Mouse (Mus musculus) heart, postnatal 25 days (tissue): ENCODE data around the gene Ccdc71l. TPM values are rescaled to one million over a fixed set of nuclear protein-coding genes. Genes with fewer than 3 reads are reported as not detected.

Source experiments
- DNase-seq: peaks from one replicate; pipeline ENCODE4 v3.0.0; 2022; ENCODE audit warnings: low spot score
- intact Hi-C: fragments of 180-260 bp; cut with DNase I; formaldehyde crosslinking; loops from one replicate; pipeline ENCODE4 v1.15.1; 2025
- total RNA-seq, 2 experiments: library from RNA; stranded (reverse); gene quantifications; 2 replicates each; pipeline ENCODE4 v1.2.3; 2021

Gene Ccdc71l
- 10 to 100 TPM; 10.3 to 11.4 TPM for total RNA-seq

DNA sequence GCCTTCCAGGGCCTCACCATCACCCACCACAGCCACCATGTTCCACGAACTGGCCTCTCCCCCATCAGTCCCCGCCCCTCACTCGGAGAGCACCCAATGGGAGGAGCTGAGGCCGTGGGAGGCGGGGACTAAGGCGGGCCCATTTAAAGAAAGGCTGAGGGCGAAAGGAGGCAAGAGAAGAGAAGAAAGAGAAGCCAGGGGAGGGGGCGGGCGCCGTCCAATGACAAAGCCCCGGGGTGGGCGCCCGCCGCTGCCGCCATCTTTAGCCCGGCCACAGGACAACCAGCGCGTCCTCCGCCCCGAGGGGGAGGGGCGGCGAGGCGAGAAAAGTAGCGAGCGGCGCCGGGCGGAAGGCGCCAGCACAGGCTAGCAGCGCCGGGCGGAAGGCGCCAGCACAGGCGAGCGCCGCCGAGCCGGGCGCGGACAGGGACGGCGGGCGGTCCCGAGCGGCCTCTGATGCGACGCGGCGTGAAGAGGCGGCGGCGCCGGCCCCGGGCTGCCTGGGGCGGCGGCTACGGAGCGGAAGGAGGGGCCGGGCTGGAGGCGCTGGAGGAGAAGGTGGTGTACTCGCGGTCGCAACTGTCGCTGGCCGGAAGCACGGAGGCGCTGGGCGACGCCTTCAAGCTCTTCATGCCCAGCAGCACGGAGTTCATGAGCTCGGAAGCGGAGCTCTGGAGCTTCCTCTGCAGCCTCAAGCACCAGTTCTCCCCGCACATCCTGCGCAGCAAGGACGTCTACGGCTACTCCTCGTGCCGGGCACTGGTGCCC is at the start of gene Ccdc71l:
Gene Ccdc71l (plus strand): TSS at position 177 of the 768 bp plus-strand sequence.
- DNase-seq, result peak; percentile 71
- intact Hi-C loops, result loop anchor here (1.0 to 10.0 kb wide), 2 partner anchors 86 to 404 kb away; no protein-coding TSS in a partner anchor

DNA sequence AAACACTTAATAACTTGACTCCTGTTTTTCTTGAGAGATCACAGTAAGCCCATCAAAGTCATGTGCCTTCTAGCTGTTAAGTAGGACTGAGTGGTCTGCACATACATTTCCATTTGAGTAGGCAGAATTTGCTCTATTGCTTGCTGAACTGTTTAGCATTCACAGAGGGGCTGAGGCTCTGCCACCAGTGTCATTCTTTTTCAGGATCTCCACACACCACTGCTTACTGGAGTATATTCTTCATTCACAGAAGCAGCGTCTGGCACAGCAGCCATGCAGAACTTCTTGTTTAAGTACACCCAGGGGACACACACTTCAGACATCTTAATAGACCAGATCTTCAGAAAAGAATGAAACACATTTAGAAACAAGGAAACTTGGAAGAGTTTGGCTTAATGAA is 39.4 kb upstream of the Ccdc71l start:
- no peak for DNase-seq
- intact Hi-C loops, result no loop called here

DNA sequence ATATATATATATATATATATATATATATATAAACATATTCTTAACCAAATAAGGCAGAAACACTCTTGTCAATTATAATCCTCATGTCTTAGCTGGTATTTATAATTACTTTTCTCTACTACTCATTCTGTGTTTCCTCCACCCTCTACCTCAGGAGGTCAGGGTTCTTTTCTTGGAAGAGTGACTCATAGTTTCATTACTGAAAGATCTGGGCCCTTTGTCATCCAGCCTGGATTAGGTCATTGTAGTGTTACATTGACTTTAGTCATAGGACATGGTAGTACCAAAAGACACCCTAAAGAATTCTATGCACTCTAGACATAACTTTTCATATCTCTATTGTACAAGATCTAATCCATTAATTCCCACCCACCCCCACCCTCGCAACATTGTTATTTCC is 35.0 kb upstream of the Ccdc71l start:
- DNase-seq, result no peak
- intact Hi-C loops, result no loop called here

DNA sequence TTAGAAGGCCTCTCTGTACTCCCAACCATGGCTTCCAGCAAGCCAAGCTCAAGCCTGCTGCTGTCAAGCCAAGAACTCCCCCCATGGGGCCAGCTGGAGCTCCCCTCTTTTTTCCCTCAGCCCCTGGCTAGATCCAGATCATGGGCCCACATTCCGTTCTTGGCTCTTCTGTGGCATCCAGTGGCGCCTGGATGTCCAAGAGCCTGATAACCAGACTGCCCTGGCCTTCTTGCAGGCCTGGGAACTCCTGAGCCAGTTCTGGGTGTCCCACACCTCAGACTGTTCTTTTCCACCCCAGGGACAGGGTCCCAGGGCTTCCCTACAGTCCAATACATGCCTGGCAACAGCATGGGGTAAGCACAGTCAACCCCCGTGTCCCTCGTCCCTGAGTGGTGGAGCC is 32.4 kb upstream of the Ccdc71l start:
- intact Hi-C loops, result no loop called here
- DNase-seq, result no peak

DNA sequence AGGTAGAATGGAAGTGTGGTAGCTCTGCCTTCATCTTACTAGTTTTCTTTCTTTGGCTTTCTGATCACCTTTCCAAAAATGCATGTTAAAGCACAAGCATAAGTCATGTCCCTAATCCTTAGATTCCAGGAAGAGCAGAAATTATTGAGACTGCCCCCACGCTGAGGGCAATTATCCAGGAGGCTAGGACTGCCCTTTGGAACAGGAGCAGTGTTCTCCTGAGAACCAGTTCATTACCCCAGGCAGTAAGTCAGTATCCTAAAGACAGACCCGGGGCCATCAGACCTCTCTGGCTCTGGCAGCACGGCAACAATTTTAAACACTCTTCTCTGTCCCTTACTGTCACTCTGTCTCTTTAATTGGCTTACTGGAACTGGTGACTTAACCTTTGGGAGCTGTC is 30.0 kb upstream of the Ccdc71l start:
- no peak for DNase-seq
- intact Hi-C loops, result no loop called here

DNA sequence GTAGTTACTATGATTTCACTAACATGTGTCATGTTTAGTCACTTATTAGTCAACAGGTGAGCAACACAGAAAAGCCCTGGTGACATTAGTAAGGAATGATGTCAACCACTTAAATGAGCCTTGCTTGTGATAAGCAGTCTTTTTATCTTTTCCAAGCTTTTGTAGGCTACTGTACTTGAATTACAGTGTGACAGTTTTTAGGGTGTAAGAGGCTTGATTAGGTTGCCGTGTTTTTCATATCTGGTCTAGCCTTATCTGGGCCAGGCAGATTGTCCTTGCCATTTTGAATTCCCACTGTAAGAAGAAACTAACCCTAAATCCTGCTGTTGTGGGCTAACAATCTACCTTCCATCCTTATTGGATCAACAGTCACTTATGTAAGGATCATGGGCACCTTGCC is 26.6 kb upstream of the Ccdc71l start:
- intact Hi-C loops, result no loop called here
- no peak for DNase-seq

DNA sequence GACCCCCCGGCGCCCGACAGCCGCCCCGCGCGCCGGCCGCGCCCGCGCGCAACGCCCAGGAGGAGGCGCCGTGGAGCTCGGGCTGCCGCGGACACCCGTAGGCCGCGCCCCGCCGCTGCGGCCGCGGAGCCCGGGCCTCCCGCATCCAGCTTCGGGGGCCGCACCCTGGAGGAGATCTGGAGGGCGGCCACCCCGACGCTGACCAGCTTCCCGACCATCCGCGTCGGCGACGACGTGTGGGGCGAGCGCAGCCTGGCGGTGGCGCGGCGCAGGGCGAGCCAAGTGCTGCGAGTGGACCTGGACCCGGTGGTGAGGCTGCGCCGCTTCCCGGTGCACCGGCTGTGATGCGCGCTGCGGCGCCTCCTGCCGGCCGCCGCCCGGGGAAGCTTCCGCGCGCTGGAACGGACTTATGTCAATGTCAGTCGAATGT is 807 bp downstream of the Ccdc71l start:
- intact Hi-C loops, result loop anchor here (1.0 to 10.0 kb wide), 2 partner anchors 87 to 405 kb away; no protein-coding TSS in a partner anchor
- peak; percentile 78 for DNase-seq

DNA sequence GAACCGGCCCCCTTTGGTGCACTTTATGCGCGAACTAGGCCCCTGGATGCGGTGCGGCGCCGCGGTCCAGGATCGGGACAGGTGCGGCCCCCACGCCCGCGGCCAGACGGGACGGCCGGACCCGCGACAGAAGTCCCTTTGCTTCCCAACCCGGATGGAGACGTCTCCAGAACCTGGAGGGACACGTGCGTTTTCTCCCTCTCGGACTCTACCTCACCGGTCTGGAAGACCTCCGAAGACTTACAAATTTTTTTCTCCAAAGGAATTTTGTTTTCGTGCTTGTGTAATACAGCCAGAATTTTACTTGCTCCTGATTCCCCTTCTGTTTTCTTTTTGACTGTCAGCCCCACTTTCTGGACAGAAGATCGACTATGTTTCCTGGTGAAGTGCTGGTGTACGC is 1.2 kb downstream of the Ccdc71l start:
- DNase-seq, result no peak
- intact Hi-C loops, result loop anchor here (1.0 to 10.0 kb wide), 3 partner anchors 87 to 518 kb away; no protein-coding TSS in a partner anchor

DNA sequence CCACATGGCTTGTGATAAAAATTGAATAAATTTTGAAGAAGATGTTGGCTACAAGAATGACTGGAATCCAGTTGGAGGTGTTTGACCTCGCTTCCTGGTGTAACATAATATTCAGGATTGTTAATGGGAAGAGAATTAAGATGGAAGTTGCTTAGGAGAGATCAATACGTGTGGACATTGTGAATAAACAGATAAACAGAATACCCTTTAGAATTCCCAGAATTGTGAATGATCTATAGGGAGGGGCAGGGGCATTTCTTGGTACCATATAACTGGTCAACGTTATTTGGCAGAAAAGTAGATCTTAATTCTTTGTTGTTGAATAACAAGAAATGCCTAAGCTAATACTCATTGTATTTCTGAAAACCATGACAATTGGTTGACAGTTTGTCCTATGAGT is 2.0 kb downstream of the Ccdc71l start:
- DNase-seq, result no peak
- intact Hi-C loops, result loop anchor here (5.0 kb wide), 1 partner anchor 517 kb away; no protein-coding TSS in a partner anchor

DNA sequence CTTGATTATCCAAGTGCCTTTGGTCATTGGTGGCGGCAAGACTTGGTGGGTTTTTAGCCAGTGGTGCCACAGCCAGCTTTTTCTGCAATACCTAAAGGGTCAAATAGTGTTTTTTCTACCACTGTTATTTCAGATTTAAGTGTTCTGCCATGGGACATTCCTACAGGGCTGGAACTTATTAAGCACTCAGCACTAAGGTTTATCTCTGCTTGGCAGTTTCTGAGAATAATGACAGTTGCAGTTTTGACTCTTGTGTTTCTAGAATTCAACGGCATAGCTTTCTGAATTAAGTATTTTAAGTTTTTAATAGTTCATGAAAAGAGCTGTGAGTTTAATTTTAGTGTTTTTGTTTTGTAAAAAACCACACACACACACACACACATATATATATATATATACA is 2.5 kb downstream of the Ccdc71l start:
- intact Hi-C loops, result loop anchor here (5.0 kb wide), 1 partner anchor 516 kb away; no protein-coding TSS in a partner anchor
- no peak for DNase-seq

DNA sequence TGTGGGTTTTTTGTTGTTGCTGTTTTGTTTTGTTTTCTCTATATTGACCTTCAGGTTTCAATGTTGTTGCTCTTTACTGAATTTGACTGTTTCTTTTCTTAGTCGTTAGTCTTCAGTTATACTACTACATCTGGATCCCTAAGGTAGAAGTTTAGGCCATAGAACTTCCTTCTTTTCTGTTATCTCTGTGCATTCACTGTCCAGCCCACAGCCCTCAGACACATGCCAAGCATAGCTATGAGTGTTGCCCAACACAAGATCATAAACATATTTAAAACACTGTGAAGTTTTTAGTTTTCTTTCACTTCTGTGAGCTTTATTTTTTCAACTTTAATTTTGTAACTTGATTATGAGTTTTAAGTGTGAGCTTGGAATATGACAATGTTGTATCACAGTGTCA is 41.0 kb downstream of the Ccdc71l start:
- no peak for DNase-seq
- intact Hi-C loops, result no loop called here

DNA sequence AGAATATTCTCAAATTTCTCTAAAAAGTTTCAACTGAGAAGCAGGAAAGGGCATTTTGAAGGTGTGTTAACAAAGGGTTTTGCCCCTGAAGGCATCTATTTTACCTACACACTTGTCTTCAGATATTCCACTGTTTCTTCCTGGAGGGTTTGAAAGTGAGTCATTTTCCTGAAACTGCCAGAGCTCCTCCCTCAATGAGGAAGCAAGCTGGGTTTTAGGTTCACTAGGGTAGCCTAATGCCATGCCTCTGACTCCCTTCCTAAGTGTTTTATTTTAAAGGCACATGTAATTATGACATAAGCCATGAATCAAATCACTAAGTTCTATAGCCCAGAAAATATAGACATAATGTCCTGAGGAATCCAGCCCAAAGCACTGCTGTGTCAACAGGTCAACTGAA is 49.3 kb downstream of the Ccdc71l start:
- intact Hi-C loops, result no loop called here
- DNase-seq, result no peak

DNA sequence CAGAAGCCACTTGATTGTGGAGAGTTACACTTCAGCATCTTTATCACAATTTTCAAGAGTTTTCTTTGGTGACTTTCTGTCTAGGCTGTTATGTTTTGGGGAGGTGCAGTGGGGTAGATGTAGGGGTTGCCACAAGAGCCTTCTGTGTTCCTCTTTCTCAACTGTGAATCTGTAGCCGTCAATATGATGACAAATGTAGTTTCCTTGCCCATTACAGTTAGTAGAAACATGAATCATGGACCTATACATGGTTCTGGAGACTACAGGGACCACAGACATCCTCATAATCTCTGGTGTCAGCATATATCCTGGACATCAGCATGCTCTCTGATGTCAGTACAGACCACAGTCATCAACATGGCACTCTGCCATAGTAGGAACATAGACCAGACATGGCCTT is 52.5 kb downstream of the Ccdc71l start:
- intact Hi-C loops, result no loop called here
- no peak for DNase-seq

Other genes starting within 250 kb of the Ccdc71l start
- gene Pik3cg, start 170.0 kb upstream of the Ccdc71l start, total RNA-seq, result 1 to 10 TPM; 2.0 TPM